Mouse (Mus musculus): ENCODE results near the gene Palm2.
A peak's percentile ranks its signal among the peaks of the same experiment; 100 is the strongest.

Palm2 gene

DNA sequence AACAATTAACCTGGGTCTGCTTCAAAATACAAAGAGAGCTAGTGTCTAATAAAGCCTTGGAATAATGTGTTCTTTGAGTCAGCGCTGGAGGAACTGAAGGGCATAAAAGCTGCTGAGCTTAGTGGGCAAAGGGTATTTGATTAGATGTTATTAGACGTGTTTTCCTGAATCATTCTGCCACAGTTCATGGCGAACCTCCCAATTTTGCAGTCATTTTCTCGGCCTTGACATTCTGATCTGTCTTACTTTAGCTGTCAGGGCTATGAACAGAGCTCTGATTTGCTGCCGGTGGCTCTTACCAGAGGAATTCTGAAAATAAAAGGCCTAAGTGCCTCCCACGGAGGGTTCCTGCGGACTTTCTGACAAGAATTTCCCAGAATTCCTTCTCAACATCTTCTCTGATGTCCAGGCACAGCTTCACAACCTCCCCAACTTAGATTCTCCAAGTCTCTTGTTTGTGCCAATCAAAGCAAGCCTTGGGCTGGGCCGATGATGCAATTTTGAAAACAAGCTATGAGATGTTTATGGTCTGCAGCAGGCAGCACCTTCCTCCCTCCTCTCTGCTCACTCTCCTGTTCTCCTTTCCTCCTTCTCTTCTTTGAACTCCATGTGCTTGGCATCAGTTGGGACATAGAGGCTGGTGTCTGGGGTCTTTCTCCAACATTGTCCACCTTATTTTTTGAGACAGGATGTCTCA lies 305.0 kb downstream of the Palm2 start:
- peak; percentile 67 for DNase-seq (ENCODE audit: extremely low read depth, low read depth, low spot score)

DNA sequence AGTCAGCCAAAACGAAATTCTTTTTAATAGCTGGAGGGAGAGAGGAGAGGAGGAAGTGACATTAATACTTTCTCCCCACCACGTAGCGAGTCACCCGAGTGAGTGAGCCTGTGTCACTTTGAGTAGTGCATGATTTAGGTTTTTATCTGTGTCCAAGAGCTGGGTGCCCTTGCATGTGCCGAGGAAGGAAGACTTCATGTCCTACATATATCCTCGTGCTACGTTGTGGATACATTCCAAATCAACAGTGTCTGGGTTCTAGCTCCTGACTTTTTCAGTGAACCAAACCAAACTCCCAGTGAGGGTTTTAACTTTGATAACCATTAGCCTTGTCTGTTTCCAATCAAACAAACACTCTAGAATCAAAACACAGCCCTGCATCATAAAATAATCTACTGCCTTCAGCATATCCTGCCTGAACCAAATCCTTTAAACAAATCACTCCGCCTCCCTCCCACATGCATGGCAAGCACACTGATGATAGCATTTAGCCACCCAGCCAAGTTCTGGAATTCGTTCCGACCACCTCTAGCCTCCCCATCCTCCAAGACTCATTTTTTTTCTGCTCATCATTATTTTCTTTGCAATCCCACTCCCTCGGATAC lies 309.4 kb downstream of the Palm2 start:
- DNase-seq (ENCODE audit: extremely low read depth, low read depth, low spot score): no peak

DNA sequence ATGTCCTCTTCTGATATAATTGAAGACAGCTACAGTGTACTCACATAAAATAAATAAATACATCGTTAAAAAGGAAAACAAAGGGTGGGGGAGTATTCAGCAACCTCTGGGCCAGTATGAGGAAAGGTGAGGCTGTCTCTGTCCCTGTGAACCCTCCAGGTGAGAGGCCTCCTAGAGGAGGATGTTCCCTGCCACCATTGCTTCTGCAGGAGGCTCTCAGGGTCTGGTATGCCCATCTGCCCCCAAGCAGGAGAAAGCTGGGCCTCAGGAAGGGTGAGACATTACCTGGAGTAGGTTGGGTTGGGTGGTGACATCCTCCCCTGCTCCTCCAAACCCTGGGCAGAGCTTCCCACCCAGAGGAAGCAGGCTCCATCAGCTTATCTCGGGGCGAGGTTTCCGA lies 316.6 kb downstream of the Palm2 start:
- no peak for DNase-seq (ENCODE audit: extremely low read depth, low read depth, low spot score)

DNA sequence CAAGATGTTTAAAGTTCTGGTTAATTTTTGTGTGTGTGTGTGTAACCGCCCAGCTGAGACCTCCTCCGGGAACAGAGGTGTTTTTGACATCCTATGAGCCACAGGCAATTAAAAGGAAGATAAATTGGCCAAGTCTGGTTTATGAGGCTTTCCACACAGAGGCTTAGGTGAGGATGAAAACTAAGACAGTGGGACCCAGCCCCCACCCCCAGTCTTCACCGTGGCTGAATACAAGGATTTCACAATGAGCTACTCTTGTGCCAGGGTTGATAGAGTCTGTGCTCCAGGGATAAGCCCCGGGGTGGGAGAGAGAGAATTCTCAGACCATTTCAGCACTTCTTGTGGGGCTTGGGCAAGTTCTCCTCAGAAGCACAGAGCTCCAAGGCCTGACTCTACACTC lies 317.0 kb downstream of the Palm2 start:
- no peak for DNase-seq (ENCODE audit: extremely low read depth, low read depth, low spot score)

DNA sequence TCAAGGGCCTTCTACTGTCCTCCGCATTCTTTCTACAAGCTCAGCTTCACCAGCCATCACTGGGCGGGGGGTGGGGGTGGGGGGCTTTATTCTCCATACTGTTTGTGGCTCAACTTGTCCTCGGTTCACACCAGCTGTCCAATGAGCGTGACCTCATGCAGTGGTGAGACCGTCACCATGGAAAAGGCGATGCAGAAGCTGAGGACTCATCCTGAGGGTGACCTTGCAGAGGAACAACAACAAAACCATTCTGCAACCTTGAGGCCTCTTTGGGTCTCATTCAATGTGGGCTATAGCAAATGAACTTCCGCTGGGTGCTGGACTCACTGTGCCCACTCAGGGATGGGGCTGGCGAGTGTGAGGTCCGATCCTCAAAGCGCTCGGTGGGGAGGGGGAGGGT lies 317.5 kb downstream of the Palm2 start:
- DNase-seq (ENCODE audit: extremely low read depth, low read depth, low spot score): no peak

DNA sequence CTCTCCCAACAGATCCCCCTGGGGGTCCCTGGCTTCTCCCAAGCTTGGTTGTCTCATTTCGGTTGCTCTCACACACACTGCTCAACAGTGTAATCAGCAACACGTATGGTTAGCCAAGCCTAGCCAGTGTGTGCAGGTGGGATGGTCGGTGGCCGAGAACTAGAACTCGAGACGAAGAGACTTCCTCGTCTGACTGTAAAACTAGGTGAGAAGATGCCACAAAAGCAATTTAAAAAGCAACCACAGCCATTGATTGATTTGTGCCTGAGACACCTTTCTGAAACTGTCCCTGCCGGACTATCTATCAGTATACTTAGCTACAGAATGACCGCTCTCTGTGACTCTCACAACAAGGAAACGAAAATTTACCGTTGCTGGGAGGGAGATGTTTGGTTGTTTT lies 321.0 kb downstream of the Palm2 start:
- DNase-seq (ENCODE audit: extremely low read depth, low read depth, low spot score): no peak

DNA sequence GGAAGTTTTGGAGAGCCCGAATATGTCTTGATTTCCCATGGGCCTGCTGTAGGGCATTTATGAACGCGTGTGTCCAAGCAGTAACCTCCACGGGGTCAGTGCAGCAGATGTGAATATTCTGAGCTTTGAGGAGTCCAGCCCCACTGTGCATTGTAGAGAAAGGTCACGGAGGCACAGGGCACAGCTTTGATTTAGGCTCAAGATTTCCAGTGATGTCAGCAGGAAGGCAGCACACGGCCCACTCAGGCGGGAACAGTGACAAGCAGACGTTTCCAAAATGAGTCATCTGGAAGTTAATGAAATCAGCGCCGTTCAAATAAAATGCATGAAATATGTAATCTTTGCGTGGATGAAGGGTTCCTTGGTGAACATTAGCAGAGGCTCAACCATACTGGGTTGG lies 323.9 kb downstream of the Palm2 start:
- DNase-seq (ENCODE audit: extremely low read depth, low read depth, low spot score): no peak

All from fat pad, adult 2 months (tissue).